Mouse (Mus musculus): ENCODE results near the gene Bysl. TPM values are rescaled to one million over a fixed set of nuclear protein-coding genes. Genes with fewer than 3 reads are reported as not detected.

Gene Bysl
- total and polyA plus RNA-seq, 2 experiments from 2014 or later = 17.4 to 19.9 TPM

DNA sequence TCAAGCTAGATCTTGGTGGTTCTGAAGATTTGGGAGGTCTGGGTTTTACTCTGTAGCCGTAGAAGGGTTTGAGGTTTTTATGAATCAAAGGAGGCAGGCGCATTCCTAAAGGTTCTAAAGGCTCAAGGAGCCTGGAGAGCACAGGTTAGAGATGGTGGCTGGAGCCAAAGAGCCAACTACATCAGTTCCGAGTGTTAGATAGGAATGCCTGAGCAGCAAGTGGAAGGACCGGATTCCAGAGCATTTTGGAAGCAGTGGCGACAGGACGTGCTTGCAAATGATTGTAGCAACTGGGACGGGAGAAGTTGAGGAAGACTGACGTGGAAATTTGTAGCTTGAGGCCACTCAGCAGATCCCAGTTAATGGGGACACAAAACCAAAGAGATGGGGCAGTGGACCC, 37.3 kb downstream of the Bysl start:
- Histone ChIP-seq H3K4me3 (ENCODE audit: low read depth, low read length) (no peak overlapping the region), H3K36me3 (replicated peaks; ENCODE audit: control insufficient read depth, insufficient read depth, low read length) (no peaks in the 10 kb centered on the region), H3K9ac (replicated peaks; ENCODE audit: low read depth, low read length) (no peak overlapping the region), H3K27ac (ENCODE audit: low read depth) (no peak overlapping the region), H3K27me3 (ENCODE audit: control insufficient read depth, insufficient read depth, low read length) (no peaks in the 10 kb centered on the region), H3K4me1 (ENCODE audit: control insufficient read depth, insufficient read depth) (no peaks in the 10 kb centered on the region), H3K9me3 (replicated peaks; ENCODE audit: control insufficient read depth, low read length) (no peaks in the 10 kb centered on the region), H3K4me2 (ENCODE audit: low read depth, low read length) (no peak overlapping the region)
- DNase-seq (ENCODE audit: low spot score) (no peak), ATAC-seq (ENCODE audit: insufficient read depth, low read depth) (no peak)
- TF ChIP-seq EP300 (IDR thresholded peaks at IDR 0.05; ENCODE audit: low read depth) = no peak
- no peak for TF ChIP-seq CTCF (IDR thresholded peaks at IDR 0.05; ENCODE audit: low read depth)
- 56% methylated on average over 8 of the region's 8 CpGs for WGBS

DNA sequence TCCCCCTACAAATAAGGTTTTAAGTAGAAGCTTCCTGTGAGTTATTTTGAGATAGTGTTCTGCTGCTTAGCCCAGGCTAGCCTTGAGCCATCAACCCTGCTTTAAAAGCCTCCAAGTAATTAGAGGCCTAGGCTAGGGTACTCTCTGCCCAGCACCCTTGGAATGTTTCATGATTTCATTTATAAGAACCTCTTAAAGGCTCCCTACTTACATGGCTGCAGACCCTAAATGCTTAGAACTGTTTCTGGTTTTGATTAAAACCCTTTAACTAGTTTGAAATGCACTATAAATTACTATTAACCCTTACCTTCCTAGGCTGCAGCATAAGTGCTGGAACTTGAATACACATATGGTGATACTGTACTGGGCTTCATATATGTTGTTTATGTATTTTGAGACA, 38.9 kb downstream of the Bysl start:
- ATAC-seq (ENCODE audit: insufficient read depth, low read depth) (no peak), DNase-seq (ENCODE audit: low spot score) (no peak)
- Histone ChIP-seq H3K4me1 (ENCODE audit: control insufficient read depth, insufficient read depth) (no peaks in the 10 kb centered on the region), H3K4me2 (ENCODE audit: low read depth, low read length) (no peak overlapping the region), H3K27me3 (ENCODE audit: control insufficient read depth, insufficient read depth, low read length) (no peaks in the 10 kb centered on the region), H3K4me3 (ENCODE audit: low read depth, low read length) (no peak overlapping the region), H3K9ac (replicated peaks; ENCODE audit: low read depth, low read length) (no peak overlapping the region), H3K27ac (ENCODE audit: low read depth) (no peak overlapping the region), H3K9me3 (replicated peaks; ENCODE audit: control insufficient read depth, low read length) (no peaks in the 10 kb centered on the region), H3K36me3 (replicated peaks; ENCODE audit: control insufficient read depth, insufficient read depth, low read length) (no peaks in the 10 kb centered on the region)
- TF ChIP-seq EP300 (IDR thresholded peaks at IDR 0.05; ENCODE audit: low read depth) (no peak), CTCF (IDR thresholded peaks at IDR 0.05; ENCODE audit: low read depth) (no peak)

DNA sequence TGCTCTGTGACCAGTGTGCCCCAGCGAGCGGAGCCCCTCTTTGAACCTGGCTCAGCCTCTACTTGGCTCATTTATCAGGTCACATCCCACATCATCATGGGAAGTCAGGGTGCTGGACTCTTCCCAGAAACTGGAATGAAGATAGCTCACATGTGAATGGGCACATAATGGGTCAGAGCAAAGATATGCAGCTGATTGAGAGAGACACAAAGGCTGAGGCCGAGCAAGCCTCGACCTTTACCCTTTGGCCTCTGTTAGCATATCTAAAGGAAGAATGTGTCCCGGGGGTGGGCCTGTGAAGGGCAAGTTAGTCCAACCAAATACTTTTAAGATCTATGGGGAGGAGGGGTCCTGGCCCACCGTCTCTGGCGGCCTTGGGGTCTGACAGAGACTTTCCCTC, 39.7 kb downstream of the Bysl start:
- Histone ChIP-seq H3K4me3 (ENCODE audit: low read depth, low read length) (no peak overlapping the region), H3K27me3 (ENCODE audit: control insufficient read depth, insufficient read depth, low read length) (no peaks in the 10 kb centered on the region), H3K4me2 (ENCODE audit: low read depth, low read length) (no peak overlapping the region), H3K9ac (replicated peaks; ENCODE audit: low read depth, low read length) (no peak overlapping the region), H3K36me3 (replicated peaks; ENCODE audit: control insufficient read depth, insufficient read depth, low read length) (no peaks in the 10 kb centered on the region), H3K27ac (ENCODE audit: low read depth) (no peak overlapping the region), H3K4me1 (ENCODE audit: control insufficient read depth, insufficient read depth) (no peaks in the 10 kb centered on the region), H3K9me3 (replicated peaks; ENCODE audit: control insufficient read depth, low read length) (no peaks in the 10 kb centered on the region)
- ATAC-seq (ENCODE audit: insufficient read depth, low read depth) = no peak
- no peak for TF ChIP-seq CTCF (IDR thresholded peaks at IDR 0.05; ENCODE audit: low read depth)
- TF ChIP-seq EP300 (IDR thresholded peaks at IDR 0.05; ENCODE audit: low read depth) = no peak
- WGBS = 58% methylated on average over 7 of the region's 7 CpGs
- no peak for DNase-seq (ENCODE audit: low spot score)

DNA sequence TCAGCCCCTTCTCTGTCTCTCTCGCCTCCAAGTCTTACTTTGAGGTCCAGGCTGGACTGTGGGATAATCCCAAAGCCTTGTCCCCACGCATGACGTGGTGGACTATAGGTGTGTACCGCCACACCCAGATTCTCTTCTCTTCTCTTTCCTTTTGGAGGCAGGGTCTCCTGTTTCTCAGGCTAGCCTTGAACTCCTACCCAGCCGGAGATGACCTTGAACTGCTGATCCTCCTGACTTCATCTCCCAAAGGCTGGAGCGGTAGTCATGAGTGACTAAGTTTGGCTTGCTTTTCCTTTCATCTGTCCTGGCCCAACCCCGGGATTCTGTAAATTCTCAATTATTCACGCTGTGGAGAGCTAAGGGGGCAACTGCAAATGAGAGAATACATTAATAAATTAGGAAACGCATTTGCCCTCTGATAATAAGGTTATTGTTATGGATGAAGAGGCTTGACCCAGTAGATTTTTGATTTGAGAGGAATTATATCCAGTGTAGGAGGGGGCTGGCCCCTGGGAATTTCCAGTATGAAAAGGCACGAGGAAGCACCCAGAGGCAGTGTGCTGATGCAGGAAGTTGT, 42.3 kb downstream of the Bysl start:
- 84% methylated on average over 10 of the region's 10 CpGs for WGBS
- H3K4me2 ChIP-seq (ENCODE audit: low read depth, low read length) = no peak overlapping the region
- no peak overlapping the region for H3K9ac ChIP-seq (replicated peaks; ENCODE audit: low read depth, low read length)

DNA sequence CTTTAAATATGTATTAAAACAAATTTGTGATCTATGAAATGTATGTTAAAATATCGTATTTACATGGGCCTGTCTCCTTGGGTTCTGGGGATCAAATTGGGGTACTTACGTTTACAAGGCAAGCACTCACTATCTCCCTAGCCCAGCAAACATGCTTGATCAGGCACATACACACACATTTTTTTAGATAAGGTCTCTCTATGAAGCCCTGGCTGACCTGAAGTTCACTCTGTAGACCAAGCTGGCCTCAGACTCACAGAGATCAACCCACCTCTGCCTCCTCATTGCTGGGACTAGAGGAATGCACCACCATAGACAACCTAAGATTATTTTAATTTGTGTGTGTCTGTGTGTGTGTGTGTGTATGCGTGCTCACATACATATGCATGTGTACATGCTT, 42.9 kb downstream of the Bysl start:
- ATAC-seq (ENCODE audit: insufficient read depth, low read depth) = no peak
- no peaks in the 10 kb centered on the region for H3K4me1 ChIP-seq (ENCODE audit: control insufficient read depth, insufficient read depth)
- no peak overlapping the region for H3K27ac ChIP-seq (ENCODE audit: low read depth)
- DNase-seq (ENCODE audit: low spot score) = no peak
- H3K9me3 ChIP-seq (replicated peaks; ENCODE audit: control insufficient read depth, low read length) = no peaks in the 10 kb centered on the region
- no peaks in the 10 kb centered on the region for H3K36me3 ChIP-seq (replicated peaks; ENCODE audit: control insufficient read depth, insufficient read depth, low read length)
- WGBS = 83% methylated on average over 3 of the region's 3 CpGs
- no peak overlapping the region for H3K4me3 ChIP-seq (ENCODE audit: low read depth, low read length)
- no peak overlapping the region for H3K4me2 ChIP-seq (ENCODE audit: low read depth, low read length)
- H3K27me3 ChIP-seq (ENCODE audit: control insufficient read depth, insufficient read depth, low read length) = no peaks in the 10 kb centered on the region
- TF ChIP-seq EP300 (IDR thresholded peaks at IDR 0.05; ENCODE audit: low read depth) = no peak
- TF ChIP-seq CTCF (IDR thresholded peaks at IDR 0.05; ENCODE audit: low read depth) = no peak
- no peak overlapping the region for H3K9ac ChIP-seq (replicated peaks; ENCODE audit: low read depth, low read length)

More for the DNA sequence above, 42.3 kb downstream of the Bysl start:
- H3K36me3 ChIP-seq (replicated peaks; ENCODE audit: control insufficient read depth, insufficient read depth, low read length) = no peaks in the 10 kb centered on the region
- TF ChIP-seq EP300 (IDR thresholded peaks at IDR 0.05; ENCODE audit: low read depth) = no peak
- TF ChIP-seq CTCF (IDR thresholded peaks at IDR 0.05; ENCODE audit: low read depth) = no peak
- no peaks in the 10 kb centered on the region for H3K4me1 ChIP-seq (ENCODE audit: control insufficient read depth, insufficient read depth)
- no peak for ATAC-seq (ENCODE audit: insufficient read depth, low read depth)
- no peak for DNase-seq (ENCODE audit: low spot score)
- no peak overlapping the region for H3K27ac ChIP-seq (ENCODE audit: low read depth)
- H3K27me3 ChIP-seq (ENCODE audit: control insufficient read depth, insufficient read depth, low read length) = no peaks in the 10 kb centered on the region
- no peak overlapping the region for H3K4me3 ChIP-seq (ENCODE audit: low read depth, low read length)
- H3K9me3 ChIP-seq (replicated peaks; ENCODE audit: control insufficient read depth, low read length) = no peaks in the 10 kb centered on the region

DNA sequence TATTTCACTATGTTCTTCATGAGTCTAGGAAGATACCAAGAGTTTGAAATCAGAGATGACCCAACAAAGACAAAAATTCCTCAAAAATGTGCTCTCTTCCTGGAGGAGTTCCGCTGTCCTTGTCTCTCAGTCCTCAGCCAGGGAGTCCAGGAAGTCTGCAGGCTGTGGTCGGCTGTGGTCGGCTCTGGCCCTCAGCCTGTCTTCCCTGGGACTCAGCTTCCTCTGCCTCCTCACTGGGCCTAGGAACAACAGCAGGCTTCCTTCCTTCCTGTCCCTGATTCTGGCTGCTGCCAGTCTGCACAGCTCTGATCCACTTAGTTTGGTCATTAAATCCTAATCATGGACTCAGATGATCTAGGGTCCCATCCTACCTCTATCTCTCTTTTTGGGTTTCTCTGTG, 44.0 kb downstream of the Bysl start:
- peak; percentile 57 for DNase-seq (ENCODE audit: low spot score)
- 50% methylated on average over 3 of the region's 3 CpGs for WGBS

More for the DNA sequence above, 44.0 kb downstream of the Bysl start:
- peak; percentile 78 for ATAC-seq (ENCODE audit: insufficient read depth, low read depth)
- peak overlapping the region; percentile 60 for H3K27ac ChIP-seq (ENCODE audit: low read depth)
- H3K4me1 ChIP-seq (ENCODE audit: control insufficient read depth, insufficient read depth) = no peaks in the 10 kb centered on the region
- no peaks in the 10 kb centered on the region for H3K9me3 ChIP-seq (replicated peaks; ENCODE audit: control insufficient read depth, low read length)
- no peak overlapping the region for H3K9ac ChIP-seq (replicated peaks; ENCODE audit: low read depth, low read length)
- no peaks in the 10 kb centered on the region for H3K27me3 ChIP-seq (ENCODE audit: control insufficient read depth, insufficient read depth, low read length)
- no peak overlapping the region for H3K4me3 ChIP-seq (ENCODE audit: low read depth, low read length)
- H3K36me3 ChIP-seq (replicated peaks; ENCODE audit: control insufficient read depth, insufficient read depth, low read length) = no peaks in the 10 kb centered on the region
- no peak overlapping the region for H3K4me2 ChIP-seq (ENCODE audit: low read depth, low read length)
- TF ChIP-seq CTCF (IDR thresholded peaks at IDR 0.05; ENCODE audit: low read depth) (no peak), EP300 (IDR thresholded peaks at IDR 0.05; ENCODE audit: low read depth) (no peak)
